Mouse (Mus musculus) thymus, adult 2 months (tissue): ENCODE results near the gene Rhod.

Experiments used
- CTCF ChIP-seq: fragments of 200-500 bp; IDR thresholded peaks from 2 replicates; pipeline ENCODE4 v1.5.1; 2012; ENCODE audit warnings: mild to moderate bottlenecking, control low read depth, low read length, moderate library complexity, borderline replicate concordance; ENCODE audit not compliant: control insufficient read depth, poor library complexity, insufficient read depth; ENCODE audit errors: extremely low read depth
- POLR2A ChIP-seq: fragments of 200-500 bp; IDR thresholded peaks from 2 replicates; pipeline ENCODE4 v1.6.1; 2012; ENCODE audit warnings: mild to moderate bottlenecking, low read length, control low read depth, moderate library complexity; ENCODE audit not compliant: control insufficient read depth, poor library complexity, insufficient read depth; ENCODE audit errors: extremely low read depth

- TF ChIP-seq CTCF: no peak
- no peak for TF ChIP-seq POLR2A
Observed at GRCm38 (mm10) chr19:4384322-4384721, 54.9 kb downstream of the Rhod start.
